Mouse (Mus musculus): Measurements from ENCODE around the gene Slc12a5. TPM values are rescaled to one million over a fixed set of nuclear protein-coding genes. Genes with fewer than 3 reads are reported as not detected.

Slc12a5 gene
- polyA plus RNA-seq, 1 experiment = 110 TPM

DNA sequence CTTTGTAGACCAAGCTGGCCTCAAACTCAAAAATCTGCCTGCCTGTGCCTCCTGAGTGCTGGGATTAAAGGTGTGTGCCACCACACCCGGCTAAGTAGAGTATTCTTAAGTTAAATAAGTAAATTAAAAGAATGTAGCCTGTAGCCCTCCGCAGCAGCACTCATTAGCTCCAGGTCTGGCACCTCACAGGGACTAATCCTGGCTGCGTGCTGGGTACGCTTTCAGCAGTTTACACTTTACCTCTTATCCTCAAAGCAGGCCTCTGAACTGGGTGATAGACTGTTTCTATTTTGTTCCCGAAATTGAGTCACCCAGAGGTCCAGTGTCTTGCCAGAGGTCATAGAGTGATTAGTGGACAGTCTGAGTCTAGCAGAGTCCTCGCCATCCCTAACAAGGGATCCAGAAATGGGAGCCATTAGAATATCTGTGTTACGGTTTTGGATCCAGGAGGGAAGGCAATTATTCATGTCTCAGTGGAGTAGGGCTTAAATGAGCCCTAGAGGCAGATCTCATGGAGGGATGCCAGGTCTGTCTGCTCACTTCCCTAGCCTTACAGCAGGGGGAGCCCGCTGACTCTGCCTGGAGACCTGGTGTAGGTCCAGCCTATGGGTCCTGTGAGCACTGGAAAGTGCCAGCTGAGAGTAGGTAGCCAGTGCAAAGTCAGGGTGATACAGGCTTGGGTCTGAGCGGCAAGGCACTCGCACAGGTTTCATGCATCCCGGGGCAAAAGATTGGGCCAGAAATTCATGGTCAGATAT lies 36.3 kb upstream of the Slc12a5 start:
- no peak for TF ChIP-seq POLR2A (IDR thresholded peaks at IDR 0.05; ENCODE audit: borderline replicate concordance, extremely low read depth, insufficient read depth, insufficient read length, poor library complexity, severe bottlenecking)
- peak; percentile 90 for TF ChIP-seq CTCF (IDR thresholded peaks at IDR 0.05; ENCODE audit: borderline replicate concordance, extremely low read depth, insufficient read depth, insufficient read length)
- peak; percentile 93 for DNase-seq (ENCODE audit: low read depth)

GRCm38 (mm10) chr2:164930706-164931581 lies 29.7 kb upstream of the Slc12a5 start:
- TF ChIP-seq POLR2A (IDR thresholded peaks at IDR 0.05; ENCODE audit: borderline replicate concordance, extremely low read depth, insufficient read depth, insufficient read length, poor library complexity, severe bottlenecking) (no peak), CTCF (IDR thresholded peaks at IDR 0.05; ENCODE audit: borderline replicate concordance, extremely low read depth, insufficient read depth, insufficient read length) (no peak)
- no peak for DNase-seq (ENCODE audit: low read depth)

DNA sequence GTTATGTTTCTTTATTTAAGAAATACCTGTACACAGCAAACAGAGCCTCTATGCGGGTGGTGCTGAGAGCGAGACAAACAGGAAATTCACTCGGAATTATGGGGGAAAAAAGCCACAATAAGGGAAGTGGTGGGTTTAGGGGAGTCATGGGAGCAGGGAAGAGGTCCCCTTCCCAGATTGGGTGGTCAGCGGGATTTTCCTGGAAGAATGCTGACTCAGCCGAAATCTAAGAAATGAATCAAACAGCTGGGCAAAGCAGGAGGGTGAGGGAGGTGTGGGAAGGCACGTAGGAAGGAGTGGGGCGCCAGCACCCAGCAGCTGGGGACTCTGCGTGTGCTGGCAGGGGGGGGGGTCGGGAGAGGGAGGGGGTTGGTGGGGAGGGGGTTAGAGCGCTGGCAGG lies 27.1 kb upstream of the Slc12a5 start:
- no peak for TF ChIP-seq POLR2A (IDR thresholded peaks at IDR 0.05; ENCODE audit: borderline replicate concordance, extremely low read depth, insufficient read depth, insufficient read length, poor library complexity, severe bottlenecking)
- no peak for TF ChIP-seq CTCF (IDR thresholded peaks at IDR 0.05; ENCODE audit: borderline replicate concordance, extremely low read depth, insufficient read depth, insufficient read length)

DNA sequence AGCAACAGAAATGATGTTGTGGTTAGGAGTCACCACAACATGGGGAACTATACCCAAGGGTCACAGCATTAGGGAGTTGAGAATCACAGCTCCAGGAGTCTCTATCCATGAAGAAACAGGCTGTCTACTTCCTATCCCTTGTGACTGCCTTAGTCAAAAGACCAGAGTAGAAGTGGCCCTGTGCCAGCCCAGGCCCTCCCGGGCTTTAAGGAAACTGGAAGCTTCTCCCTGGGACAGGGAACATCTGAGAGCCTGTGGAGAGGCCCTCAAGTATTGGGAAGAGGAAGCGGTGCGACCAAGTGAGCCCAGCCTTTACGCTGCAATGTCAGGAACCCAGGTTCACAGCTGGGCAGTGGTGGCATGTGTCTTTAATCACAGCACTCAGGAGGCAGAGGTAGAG lies 24.6 kb upstream of the Slc12a5 start:
- DNase-seq (ENCODE audit: low read depth) = no peak
- TF ChIP-seq POLR2A (IDR thresholded peaks at IDR 0.05; ENCODE audit: borderline replicate concordance, extremely low read depth, insufficient read depth, insufficient read length, poor library complexity, severe bottlenecking) (no peak), CTCF (IDR thresholded peaks at IDR 0.05; ENCODE audit: borderline replicate concordance, extremely low read depth, insufficient read depth, insufficient read length) (no peak)

More for the DNA sequence above, 27.1 kb upstream of the Slc12a5 start:
- DNase-seq (ENCODE audit: low read depth) = no peak

DNA sequence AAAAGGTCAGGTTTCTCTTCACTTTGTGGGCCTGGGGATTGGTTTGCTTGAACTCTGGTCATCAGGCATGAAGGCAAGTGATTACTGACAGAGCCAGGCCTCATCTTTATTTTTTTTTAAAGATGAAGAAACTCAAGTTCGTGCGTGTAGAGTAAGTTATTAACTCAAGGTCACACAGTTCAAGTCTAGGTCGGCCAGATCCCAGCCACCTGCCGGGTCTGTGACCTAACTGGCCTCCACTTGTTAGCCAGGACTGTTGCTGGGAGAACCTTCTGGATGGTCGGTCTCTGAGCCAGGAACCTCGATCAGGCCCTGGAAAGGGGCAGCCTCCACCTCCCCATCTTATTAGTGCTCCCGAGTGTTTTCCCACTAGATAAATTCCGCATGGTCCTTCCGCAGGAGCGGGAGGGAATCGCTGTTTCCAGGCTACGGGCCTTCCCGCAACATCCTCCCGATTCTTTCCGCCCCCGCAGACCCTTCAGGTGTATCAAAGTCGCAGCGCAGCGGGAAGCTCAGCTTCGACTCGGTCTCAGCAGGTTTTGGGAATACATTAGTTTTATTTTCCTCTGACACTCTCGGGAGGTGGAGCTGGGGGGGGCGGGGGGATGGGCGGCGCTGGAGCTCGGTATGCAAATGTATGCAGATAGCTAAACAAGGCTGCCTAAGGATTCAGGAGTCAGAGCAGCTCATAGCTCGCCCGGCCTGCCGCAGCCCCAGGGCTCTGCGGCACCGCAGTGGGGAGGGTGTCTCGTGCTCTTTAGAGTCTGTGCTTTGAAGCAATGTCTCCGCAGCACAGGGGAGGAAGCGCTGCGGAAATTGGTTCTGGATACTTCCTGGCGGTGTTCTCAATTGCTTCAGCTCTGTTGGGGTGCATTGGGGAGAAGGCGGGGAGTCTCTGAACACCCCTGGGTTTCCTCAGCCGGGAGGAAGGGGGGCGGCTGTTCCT lies 22.2 kb upstream of the Slc12a5 start:
- TF ChIP-seq POLR2A (IDR thresholded peaks at IDR 0.05; ENCODE audit: borderline replicate concordance, extremely low read depth, insufficient read depth, insufficient read length, poor library complexity, severe bottlenecking) = peak; percentile 24; the same call in 1 of the 2 replicates
- TF ChIP-seq CTCF (IDR thresholded peaks at IDR 0.05; ENCODE audit: borderline replicate concordance, extremely low read depth, insufficient read depth, insufficient read length) = no peak
- DNase-seq (ENCODE audit: low read depth) = peak; percentile 88

DNA sequence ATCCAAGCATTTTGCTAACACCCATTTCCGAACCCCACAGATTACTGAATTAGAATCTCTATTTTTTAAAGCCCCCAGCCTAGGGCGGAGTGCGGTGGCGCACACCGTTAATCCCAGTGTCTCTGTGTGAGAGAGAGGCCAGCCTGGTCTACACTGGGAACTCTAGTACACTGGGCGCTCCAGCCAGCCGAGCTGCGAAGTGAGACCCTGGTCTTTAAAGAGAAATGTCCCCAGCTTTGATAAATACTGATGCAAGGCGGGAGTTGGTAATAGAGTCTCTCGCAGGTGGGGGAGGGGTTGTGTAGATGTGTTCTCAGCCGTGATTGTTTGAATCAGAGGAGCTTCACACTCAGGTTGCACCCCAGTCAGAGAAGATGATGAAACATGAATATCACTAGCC lies 21.5 kb upstream of the Slc12a5 start:
- DNase-seq (ENCODE audit: low read depth) = peak; percentile 56
- TF ChIP-seq CTCF (IDR thresholded peaks at IDR 0.05; ENCODE audit: borderline replicate concordance, extremely low read depth, insufficient read depth, insufficient read length) (no peak), POLR2A (IDR thresholded peaks at IDR 0.05; ENCODE audit: borderline replicate concordance, extremely low read depth, insufficient read depth, insufficient read length, poor library complexity, severe bottlenecking) (no peak)

DNA sequence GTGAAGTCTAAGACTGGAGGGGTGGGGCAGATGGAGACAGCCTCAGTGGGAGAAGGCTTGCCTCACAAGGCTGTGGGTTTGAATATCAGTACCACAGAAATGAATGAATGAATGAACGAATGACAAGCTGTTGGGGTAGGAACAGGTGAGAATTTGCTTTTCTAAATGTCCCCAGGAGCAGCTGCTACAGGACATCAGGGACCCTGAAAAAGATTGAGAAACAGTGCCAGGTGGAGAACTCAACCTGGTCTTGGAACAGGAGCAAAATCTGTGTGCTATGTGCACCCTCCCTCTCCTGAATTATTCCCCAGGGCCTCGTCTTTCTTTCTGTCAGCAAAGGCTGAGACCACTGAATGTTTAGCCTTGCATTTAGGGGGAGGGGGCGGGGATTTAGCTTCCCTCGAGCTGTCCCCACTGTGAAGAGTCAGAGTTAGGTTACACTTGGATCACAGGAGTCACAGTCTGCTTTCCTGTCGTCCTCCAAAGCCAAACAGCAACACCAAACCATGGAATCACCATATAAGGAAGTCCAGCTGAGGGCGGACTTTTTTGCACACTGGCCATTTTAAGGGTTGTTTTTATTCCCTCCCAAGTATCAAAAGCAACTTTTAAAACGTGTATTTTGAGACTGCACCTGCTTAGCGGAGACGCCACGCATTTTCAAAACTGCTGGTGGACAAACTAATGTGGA lies 20.3 kb upstream of the Slc12a5 start, which contains the start of gene Mmp9:
TSS of gene Mmp9 (plus strand) at position 641 of the 691 bp plus-strand sequence.
- no peak for DNase-seq (ENCODE audit: low read depth)
- TF ChIP-seq POLR2A (IDR thresholded peaks at IDR 0.05; ENCODE audit: borderline replicate concordance, extremely low read depth, insufficient read depth, insufficient read length, poor library complexity, severe bottlenecking) (no peak), CTCF (IDR thresholded peaks at IDR 0.05; ENCODE audit: borderline replicate concordance, extremely low read depth, insufficient read depth, insufficient read length) (no peak)

DNA sequence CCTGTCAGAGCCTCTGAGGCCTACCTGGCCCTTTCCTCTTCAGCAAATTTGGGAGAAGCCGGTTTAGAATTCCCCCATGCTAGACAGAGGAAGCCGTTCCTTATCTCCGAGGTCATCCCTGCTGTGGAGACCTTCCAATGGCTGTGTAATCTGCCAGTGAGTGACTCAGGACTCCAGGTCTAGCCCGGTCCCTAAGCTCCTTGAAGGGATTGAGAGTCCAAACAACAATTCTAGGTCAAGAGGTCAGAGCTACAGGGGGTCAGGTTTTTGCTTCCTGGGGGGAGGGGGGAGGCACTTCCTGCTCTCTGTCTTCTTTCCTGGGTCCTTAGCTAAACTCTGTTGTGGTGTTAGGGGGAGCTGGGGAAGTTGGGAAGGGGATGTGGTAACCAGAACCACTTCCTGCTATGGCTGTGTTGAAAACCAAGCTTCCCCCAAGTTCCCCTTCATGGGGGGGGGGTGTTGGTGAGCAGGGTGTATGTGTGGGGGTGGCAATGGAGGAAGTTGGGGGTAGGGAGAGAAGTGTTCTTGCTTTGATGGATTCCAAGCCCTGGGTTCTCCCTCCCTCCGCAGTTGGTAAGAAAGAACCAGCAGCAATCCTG lies 17.8 kb upstream of the Slc12a5 start:
- TF ChIP-seq CTCF (IDR thresholded peaks at IDR 0.05; ENCODE audit: borderline replicate concordance, extremely low read depth, insufficient read depth, insufficient read length) = no peak
- TF ChIP-seq POLR2A (IDR thresholded peaks at IDR 0.05; ENCODE audit: borderline replicate concordance, extremely low read depth, insufficient read depth, insufficient read length, poor library complexity, severe bottlenecking) = no peak
- no peak for DNase-seq (ENCODE audit: low read depth)

DNA sequence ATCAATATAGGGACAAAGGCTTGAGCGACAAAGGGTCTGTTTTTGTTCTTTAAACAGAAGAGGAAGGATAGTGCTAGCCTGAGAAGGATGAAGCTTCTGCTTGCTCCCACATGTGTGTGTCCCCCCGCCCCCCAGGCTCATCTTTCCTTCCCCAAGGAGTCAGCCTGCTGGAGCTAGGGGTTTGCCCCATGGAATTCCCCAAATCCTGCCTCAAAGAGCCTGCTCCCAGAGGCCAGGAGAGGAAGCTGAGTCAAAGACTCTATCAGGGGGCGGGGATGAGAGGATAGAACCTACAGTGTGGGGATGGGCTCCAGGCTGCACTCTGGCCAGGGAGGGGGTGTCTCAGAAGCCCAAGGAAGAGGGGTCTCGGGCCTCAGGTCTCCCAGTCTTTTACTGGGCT lies 13.1 kb upstream of the Slc12a5 start:
- TF ChIP-seq POLR2A (IDR thresholded peaks at IDR 0.05; ENCODE audit: borderline replicate concordance, extremely low read depth, insufficient read depth, insufficient read length, poor library complexity, severe bottlenecking) (no peak), CTCF (IDR thresholded peaks at IDR 0.05; ENCODE audit: borderline replicate concordance, extremely low read depth, insufficient read depth, insufficient read length) (no peak)
- DNase-seq (ENCODE audit: low read depth) = no peak

DNA sequence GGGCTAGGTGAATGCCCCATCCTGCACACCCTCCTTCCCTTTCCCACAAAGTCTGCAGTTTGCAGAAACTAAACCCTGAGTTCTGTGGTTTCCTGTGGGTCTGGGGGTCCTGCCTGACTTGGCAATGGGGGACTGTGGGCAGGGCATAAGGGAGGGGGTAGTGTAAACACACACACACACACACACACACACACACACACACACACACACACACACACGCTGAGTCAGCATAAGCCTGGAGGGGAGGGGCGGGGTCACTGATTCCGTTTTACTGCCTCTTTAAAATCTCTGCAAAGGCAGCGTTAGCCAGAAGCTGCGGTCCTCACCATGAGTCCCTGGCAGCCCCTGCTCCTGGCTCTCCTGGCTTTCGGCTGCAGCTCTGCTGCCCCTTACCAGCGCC lies 12.7 kb upstream of the Slc12a5 start:
- TF ChIP-seq CTCF (IDR thresholded peaks at IDR 0.05; ENCODE audit: borderline replicate concordance, extremely low read depth, insufficient read depth, insufficient read length) = no peak
- TF ChIP-seq POLR2A (IDR thresholded peaks at IDR 0.05; ENCODE audit: borderline replicate concordance, extremely low read depth, insufficient read depth, insufficient read length, poor library complexity, severe bottlenecking) = no peak
- no peak for DNase-seq (ENCODE audit: low read depth)

Measured in brain, embryonic 14.5 days (tissue).